Mouse (Mus musculus) myocyte (in vitro differentiated cells): Measurements from ENCODE around the gene Mrps9.

Experiments
- CEBPB ChIP-seq: IDR thresholded peaks from 2 replicates; pipeline ENCODE4 v1.6.1; 2011; ENCODE audit warnings: mild to moderate bottlenecking, moderate library complexity; ENCODE audit not compliant: poor library complexity, insufficient read depth, severe bottlenecking
- E2F4 ChIP-seq: IDR thresholded peaks from one replicate; pipeline ENCODE4 v1.6.1; 2011; ENCODE audit warnings: mild to moderate bottlenecking, control low read depth, moderate library complexity; ENCODE audit not compliant: insufficient read depth
- MAX ChIP-seq: IDR thresholded peaks from one replicate; pipeline ENCODE4 v1.6.1; 2011; ENCODE audit warnings: low read depth, mild to moderate bottlenecking, control low read depth
- MYOD1 ChIP-seq, 3 experiments: IDR thresholded peaks; one replicate each; pipeline ENCODE4 v1.6.1; 2011; ENCODE audit warnings: control low read depth in 2 of 3, low read depth in 2 of 3, mild to moderate bottlenecking in 2 of 3, moderate library complexity in 1 of 3; ENCODE audit not compliant: insufficient read length in 2 of 3, control insufficient read depth in 1 of 3
- MYOG ChIP-seq, 3 experiments: IDR thresholded peaks; one replicate each; pipeline ENCODE4 v1.6.1; 2011; ENCODE audit warnings: control low read depth in 2 of 3, low read depth in 2 of 3, mild to moderate bottlenecking in 2 of 3; ENCODE audit not compliant: insufficient read length in 2 of 3, control insufficient read depth in 1 of 3, insufficient read depth in 1 of 3
- POLR2A ChIP-seq: IDR thresholded peaks from one replicate; pipeline ENCODE4 v1.6.1; 2011; ENCODE audit warnings: low read depth, mild to moderate bottlenecking, control low read depth, moderate library complexity; ENCODE audit not compliant: insufficient read length
- TCF12 ChIP-seq: IDR thresholded peaks from one replicate; pipeline ENCODE4 v1.6.1; 2011; ENCODE audit warnings: mild to moderate bottlenecking, control low read depth; ENCODE audit not compliant: poor library complexity, insufficient read depth, severe bottlenecking
- TCF3 ChIP-seq: IDR thresholded peaks from one replicate; pipeline ENCODE4 v1.6.1; 2011; ENCODE audit warnings: low read depth, control low read depth; ENCODE audit not compliant: insufficient read length
- USF1 ChIP-seq: IDR thresholded peaks from one replicate; pipeline ENCODE4 v1.6.1; 2011; ENCODE audit warnings: low read depth, mild to moderate bottlenecking, control low read depth, moderate library complexity

GRCm38 (mm10) chr1:42905148-42905547, 54.1 kb downstream of the Mrps9 start:
- TF ChIP-seq USF1: no peak
- no peak for TF ChIP-seq TCF12
- no peak for TF ChIP-seq MYOG (IDR thresholded peaks at IDR 0.05; ENCODE audit: control insufficient read depth in 1 of 3, insufficient read depth in 1 of 3, insufficient read length in 2 of 3, low read depth in 2 of 3)
- TF ChIP-seq POLR2A: no peak
- no peak for TF ChIP-seq CEBPB
- TF ChIP-seq MYOD1 (IDR thresholded peaks at IDR 0.05; ENCODE audit: control insufficient read depth in 1 of 3, insufficient read length in 2 of 3, low read depth in 2 of 3): no peak
- no peak for TF ChIP-seq MAX
- no peak for TF ChIP-seq E2F4
- no peak for TF ChIP-seq TCF3
